Mouse (Mus musculus) retina, adult 2 months (tissue): ENCODE data around the gene Nup98.
A peak's percentile ranks its signal among the peaks of the same experiment; 100 is the strongest.

Experiments
- DNase-seq: peaks from one replicate; pipeline ENCODE4 v3.0.0-alpha.2; 2012; ENCODE audit warnings: low read depth, low spot score

The Nup98 gene

DNA sequence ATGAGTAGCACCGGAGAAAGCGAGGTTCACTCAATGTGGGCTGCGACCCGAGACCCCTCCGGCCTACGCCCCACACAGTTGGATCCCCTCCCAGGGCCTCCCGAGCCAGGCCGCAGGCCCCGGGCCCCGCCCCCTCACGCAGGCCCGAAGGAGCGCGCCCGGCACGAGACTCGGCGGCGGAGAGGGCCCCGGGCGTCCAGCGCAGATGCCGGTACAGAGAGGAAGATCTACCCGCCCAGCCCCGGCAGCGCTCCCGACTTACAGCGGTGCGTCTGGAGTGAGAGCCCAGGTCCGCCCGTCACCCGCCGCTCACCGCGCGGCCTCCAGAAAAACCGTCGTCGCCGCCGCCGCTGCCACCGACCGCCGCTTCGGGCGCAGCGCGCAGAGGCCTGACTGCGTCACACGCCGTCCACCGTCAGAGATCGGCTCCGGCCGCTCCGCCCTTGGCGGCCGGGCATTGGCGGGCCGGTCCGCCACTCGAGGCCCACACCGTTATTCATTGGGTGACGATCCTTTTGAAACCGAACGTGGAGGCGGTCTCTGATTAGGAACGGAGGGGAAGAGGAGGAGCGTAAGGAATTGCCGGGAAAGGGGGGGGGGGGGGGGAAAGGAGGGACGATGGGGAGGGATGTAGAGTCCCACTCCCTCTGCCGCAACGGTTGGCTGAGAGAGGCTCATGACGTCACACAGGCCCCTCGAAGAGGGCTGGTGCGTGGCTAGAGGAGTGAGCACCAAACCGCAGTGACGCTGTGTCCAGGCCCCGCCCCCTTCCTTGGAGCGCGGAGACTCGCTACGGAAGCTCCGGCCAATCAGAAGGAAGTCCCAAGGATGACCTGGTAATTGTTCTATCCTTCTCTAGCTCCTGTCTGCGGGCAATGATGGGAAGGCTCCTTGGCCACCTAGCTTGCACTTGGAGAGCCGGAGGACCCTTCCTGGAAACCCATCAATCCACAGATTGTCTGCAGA lies at the start of gene Nup98, which contains the start of gene Pgap2:
Gene Nup98, minus strand, starts transcription at position 421 of the 966 bp plus-strand sequence.
Gene Pgap2, plus strand, starts transcription at position 453 of the 966 bp plus-strand sequence.
- peak; percentile 93 for DNase-seq

DNA sequence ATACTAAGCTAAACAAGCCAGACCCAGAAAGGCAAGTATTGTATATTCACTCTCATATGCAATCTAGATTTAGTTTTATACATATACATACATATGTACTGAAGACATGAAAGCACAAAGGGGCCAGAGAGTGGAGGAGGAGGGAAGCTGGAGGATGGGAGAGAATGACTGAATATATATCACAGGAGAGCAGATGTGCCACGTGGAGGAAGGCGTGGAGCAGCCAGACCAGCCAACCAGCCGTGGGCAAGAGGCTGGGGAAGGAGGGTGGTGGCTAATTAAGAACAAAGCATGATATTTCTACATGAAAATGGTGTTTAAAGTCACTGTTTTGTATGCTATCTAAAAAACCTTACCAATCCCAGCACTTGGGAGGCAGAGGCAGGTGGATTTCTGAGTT lies 48.8 kb upstream of the Nup98 start:
- no peak for DNase-seq

- peak; percentile 73 for DNase-seq
These were observed 48.2 kb upstream of the Nup98 start for GRCm38 (mm10) chr7:102258189-102258588.

GRCm38 (mm10) chr7:102256636-102257035 lies 46.7 kb upstream of the Nup98 start:
- no peak for DNase-seq

DNA sequence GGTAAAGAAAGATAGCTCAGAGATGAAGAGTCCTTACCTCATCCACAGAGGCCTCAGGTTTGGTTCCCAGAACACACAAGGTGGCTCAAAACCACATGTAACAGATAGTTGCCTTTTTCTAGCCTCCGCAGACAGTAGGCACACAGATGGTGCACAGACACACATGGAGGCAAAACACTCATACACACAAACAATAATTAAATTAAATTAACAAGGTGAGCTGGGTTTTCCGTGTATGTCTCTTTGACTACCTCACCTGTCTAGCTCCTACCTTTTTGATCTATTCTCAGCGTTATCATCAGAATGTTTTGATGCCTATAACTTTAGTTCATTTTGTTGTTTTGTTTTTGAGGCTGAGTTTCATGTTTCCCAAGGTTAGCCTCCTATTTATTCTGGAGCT lies 46.0 kb upstream of the Nup98 start, which contains the start of gene Rhog:
Gene Rhog, minus strand, starts transcription at position 101 of the 400 bp plus-strand sequence.
- DNase-seq: no peak

DNA sequence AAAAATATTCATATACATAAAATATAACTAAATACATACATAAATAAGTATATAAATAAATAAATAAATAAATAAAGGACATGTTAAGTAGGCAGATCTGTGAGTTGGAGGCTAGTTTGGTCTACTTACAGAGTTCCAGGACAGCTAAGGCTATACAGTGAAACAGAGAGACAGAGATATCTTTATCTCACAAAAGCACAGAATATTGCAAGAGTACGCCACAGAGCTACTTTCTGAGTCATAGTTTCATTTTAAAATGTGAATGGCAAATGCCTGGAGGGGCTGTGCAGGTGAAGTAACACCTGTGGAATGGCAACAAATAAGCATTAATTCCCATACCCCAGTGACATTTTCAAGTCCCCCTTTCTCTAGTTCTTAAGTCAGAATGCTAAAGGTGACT lies 43.7 kb upstream of the Nup98 start:
- DNase-seq: no peak

GRCm38 (mm10) chr7:102250631-102251214 lies 40.7 kb upstream of the Nup98 start:
- no peak for DNase-seq

GRCm38 (mm10) chr7:102249896-102250630 lies 40.1 kb upstream of the Nup98 start:
- DNase-seq: no peak

DNA sequence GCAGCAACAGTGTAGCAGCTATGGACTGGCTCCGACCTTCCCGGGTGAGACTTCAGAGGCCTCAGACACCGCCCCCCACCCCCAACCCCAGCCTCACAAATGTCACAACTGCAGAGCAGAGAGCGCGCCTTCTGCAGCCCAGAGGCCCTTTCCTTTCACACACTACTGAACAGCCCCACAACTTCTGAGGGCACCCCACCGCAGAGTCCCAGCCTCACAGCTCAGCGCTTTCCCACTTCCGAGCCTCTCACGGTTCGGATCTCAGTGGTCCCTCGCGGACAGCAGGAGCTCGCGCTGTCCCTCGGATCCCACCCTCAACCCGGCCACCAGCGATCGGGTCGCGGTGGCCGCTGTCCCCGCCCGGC lies 39.5 kb upstream of the Nup98 start:
- no peak for DNase-seq

DNA sequence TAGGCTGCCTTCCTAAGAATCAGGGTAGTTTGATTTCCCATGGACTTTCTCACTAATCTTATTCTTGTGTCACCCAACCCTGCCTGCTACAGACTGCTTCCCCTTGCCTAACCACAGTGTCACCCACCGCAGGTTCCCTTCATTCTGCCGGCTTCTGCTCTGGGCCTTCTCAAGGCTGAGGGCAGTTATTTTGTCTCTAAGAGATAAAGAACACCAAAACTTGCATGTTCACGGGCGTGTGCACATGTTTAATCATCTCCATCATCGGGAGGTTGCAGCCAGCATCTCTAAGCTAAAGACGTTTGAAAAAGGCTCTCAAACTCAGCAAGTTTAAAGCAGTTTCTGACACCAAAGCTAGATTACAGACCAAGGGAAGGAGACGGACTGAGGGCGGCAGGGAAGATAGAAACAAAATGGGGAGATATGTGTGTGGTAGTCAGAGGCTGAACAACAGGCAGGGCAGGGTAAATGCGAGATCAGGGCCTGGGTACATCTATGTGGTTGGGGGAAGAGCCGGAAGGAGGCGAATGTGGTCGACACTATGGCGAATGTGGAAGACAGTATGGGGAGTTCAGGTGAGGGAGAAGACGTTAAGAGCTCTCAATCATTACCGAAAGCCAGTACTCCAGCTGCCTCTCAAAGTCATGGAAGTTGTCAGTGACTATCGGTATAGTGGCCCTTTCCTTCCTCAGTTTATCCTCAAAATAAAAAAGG lies 38.9 kb upstream of the Nup98 start:
- DNase-seq: no peak

- no peak for DNase-seq
These were observed 37.2 kb upstream of the Nup98 start for GRCm38 (mm10) chr7:102246956-102247797.

- DNase-seq: no peak
These were observed 36.3 kb upstream of the Nup98 start for GRCm38 (mm10) chr7:102246265-102246664.

DNA sequence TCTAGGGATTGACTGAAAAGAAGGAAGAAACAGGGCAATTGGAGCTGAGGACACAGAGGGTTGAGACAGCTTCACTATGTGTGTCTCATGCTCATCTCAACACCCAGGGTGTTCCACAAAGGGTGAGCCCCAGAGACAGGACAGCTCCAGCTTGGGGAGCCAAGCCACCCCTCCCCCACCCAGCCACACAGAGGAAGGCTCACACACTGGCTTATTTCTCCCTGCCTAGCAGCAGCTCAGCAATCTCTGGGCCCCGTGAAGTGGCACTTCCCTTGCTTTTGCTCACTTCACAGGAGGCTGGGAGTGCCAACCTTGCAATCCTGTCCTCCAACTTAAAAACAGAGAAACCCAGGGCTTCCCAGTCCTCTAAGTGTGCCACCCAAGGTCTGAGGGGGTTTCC lies 35.8 kb upstream of the Nup98 start:
- DNase-seq: no peak

DNA sequence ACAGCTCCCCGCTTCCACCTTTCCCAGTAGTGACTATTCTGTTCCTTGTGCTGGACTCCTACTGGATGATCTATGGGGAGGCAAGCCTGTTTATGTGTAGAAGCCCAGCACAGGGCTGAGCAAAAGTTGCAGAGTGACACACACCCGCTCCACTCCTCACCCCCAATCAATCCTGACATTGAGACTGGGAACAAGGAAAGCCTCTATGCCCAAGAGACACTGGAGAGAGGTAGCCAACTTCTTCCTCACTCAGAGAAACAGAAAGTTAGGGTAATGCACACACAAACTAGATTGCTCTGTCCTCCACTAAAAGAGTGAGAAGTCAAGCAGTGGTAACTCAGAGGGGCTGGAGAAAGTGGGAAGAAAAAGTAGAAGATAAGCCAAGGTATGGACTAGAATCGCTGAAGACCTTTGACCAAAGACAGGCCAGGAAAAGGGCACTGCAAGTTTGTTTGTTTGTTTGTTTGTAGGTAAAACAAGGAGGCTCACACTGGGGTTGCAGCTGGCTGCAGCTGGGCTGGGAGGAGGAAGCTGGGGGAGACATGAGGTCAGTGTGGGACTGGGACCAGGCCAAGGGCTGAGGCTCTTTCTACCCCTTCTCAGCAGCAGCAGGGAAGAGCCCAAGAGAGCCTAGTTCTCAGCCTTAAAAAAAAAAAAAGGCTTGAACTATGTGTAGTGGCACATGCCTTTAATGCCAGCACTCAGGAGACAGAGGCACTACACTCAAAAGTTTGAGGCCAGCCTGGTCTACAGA lies 35.0 kb upstream of the Nup98 start:
- no peak for DNase-seq

- no peak for DNase-seq
These were observed 33.9 kb upstream of the Nup98 start for GRCm38 (mm10) chr7:102243870-102244269.

DNA sequence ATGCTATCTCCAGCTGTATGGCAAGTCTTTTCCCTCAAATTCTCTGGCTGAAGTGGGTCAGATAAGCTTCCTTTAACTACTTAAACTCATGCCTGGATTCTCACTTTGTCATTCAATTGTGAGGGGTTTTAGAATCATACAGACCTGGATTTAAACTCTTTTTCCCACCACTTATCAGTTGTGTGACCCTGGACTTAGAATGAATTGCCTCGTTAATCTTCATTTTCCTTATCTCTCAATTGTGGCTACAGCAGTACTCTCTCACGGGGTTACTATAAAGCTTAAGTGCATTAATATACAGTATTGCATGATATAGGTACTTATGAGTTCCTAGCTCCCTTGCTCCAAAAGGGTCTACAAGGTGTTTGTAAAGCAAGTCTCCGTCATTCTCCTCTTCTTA lies 32.9 kb upstream of the Nup98 start:
- no peak for DNase-seq

- no peak for DNase-seq
These were observed 32.4 kb upstream of the Nup98 start for GRCm38 (mm10) chr7:102242371-102242770.

GRCm38 (mm10) chr7:102239591-102239990 lies 29.6 kb upstream of the Nup98 start:
- DNase-seq: no peak

- DNase-seq: no peak
These were observed 28.8 kb upstream of the Nup98 start for GRCm38 (mm10) chr7:102238686-102239286.
